Mouse (Mus musculus) skeletal muscle tissue, adult 2 months (tissue): ENCODE results near the gene Sco2.

Source experiments
- DNase-seq: peaks from one replicate; pipeline ENCODE4 v3.0.0-alpha.2; 2012; ENCODE audit warnings: low read depth, low spot score

The Sco2 gene

DNA sequence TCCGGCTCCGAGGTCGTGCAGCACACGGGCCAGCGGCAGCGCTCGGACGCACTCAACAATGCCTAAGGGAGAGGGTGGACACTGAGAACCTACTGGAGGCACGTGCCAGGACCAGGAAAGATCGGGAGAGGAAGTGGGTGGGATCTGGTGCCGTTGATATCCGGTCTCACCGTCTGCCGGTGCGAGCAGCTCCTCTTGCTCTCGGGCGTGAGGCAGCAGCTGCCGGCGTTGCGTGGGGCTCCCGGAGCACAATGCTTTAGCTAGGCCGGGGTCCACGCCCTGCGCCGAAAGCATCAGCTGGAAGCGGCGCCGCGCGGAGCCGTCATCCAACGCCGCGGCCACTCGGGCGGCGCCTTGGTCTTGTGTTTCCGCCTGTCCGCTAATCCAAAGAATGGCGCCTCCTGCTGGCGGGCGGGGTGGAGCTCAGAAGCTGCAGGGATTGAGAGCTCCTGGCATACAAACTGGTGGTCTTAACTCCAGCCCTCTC lies at the start of gene Sco2:
TSS of gene Sco2 (minus strand) at position 85 of the 487 bp plus-strand sequence.
- DNase-seq, result peak; percentile 80

DNA sequence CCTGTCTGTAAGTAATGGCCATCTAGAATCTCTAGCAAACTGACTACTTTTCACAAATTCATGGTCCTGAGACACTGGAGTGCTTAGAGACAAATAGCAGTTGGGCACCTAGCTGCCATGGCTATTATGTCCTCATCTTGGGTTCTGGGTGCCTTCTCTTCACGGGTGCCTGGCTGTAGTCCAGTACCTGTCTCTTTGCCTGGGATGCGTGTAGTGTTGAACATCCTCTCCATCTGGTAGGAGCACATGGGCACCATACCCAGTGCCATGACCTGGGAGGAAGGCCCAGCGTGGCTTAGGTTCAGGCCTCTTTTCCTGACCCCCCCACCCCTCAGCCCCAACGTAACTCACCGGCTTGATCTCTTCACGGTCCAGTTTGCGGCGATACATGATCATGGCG lies 48.3 kb upstream of the Sco2 start:
- no peak for DNase-seq

DNA sequence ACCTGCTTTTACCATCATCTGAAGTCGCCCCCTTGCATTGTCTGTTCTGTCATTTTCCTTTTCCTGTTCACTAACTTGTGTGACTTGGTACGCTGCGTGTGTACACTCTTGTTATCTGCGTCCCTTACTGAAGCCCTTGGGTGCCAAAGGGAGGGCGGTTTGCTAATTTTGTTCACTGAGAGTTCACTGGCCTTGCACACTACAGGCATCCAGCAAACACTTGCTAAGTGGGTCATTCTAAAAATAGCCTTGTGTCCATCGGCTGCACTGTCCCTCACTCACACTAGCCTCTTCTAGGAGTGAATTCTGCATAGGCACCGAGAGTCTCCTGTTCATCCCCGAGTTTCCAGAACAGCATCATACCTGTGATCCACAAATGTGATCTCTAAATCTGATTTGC lies 41.6 kb upstream of the Sco2 start:
- DNase-seq, result peak; percentile 55

DNA sequence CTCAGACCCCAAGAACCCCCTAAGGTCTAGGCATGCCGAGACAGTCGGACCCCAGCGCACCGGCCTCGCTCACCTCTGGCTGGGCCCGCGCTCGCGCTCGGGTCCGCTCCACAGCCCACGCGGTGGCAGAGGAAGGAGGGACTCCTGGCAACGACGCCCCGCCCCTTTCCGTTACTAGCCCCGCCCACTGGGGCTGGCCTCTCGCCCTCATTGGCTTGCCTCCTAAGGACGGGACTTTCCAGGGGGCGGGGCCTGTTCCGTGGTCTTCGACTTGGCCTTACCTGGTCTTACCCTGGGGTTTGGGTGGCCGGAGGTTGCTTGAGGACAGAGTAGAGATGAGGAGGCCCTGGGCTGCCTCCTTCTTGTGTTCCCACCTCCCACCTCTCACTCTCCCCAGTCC lies 36.5 kb upstream of the Sco2 start, which contains the start of gene Syce3:
TSS of gene Syce3 (minus strand) at position 386 of the 400 bp plus-strand sequence.
- DNase-seq, result no peak

DNA sequence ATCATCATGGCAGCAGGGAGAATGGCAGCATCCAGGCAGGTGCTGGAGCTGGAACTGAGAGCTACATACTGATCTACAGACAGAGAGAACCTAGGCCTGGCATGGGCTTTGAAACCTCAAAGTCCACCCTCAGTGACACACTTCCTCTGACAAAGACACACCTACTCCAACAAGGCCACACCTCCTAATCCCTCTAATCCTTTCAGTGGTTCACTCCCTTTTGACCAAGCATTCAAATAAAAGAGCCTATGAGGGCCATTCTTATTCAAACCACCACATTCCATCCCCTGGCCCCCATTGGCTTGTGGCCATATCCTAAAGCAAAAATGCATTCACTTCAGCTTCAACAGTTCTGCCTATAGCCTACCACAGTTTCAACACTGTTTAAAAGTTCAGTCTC lies 33.0 kb upstream of the Sco2 start:
- no peak for DNase-seq

DNA sequence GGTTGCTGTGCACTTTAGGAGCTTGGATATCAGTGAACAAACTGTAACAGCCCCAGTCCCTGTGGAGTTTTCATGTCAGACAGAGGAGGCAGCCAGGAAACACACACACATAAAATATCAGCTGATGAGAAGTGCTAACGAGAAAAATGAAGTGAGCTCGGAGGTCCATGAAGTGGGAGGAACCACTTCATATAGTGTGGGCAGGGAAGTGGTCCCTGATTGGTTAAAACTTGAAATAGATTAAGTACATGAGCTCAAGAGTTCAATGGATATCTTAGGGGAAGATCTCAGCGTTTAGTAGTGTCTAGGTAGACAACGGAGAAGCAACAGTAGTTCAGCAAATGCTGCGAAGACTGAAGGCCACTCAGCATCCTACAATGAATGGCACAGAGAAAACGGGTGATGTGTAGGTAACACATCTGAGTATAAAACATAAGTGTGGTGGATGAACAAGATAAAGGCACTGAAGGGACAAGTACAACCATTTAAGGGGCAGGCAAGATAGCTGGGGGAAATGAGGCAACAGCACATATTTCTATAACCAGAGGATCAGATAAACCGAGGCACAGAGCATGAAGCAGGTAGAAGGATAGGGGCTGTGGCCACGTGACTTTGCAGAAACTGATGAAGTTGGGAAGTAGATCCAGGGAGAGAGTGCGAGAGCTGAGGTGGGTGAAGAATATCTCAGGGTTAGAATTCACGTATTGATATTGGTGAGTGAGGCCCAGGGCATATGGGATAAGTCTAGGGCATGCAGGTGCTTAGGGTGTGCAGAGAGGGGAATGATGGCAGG lies 31.4 kb upstream of the Sco2 start:
- DNase-seq, result no peak

DNA sequence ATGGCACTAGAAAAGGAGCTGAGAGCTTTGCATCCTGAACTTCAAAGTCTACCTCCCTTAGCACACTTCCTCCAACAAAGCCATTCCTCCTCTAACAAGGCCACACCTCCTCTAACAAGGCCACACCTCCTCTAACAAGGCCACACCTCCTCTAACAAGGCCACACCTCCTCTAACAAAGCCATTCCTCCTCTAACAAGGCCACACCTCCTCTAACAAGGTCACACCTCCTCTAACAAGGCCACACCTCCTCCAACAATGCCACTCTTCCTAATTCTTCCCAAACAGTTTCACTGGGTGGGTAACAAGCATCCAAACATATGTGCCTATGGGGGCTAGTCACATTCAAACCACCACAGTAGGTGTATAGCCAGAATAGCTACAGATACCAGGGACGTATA lies 28.8 kb upstream of the Sco2 start:
- DNase-seq, result no peak

DNA sequence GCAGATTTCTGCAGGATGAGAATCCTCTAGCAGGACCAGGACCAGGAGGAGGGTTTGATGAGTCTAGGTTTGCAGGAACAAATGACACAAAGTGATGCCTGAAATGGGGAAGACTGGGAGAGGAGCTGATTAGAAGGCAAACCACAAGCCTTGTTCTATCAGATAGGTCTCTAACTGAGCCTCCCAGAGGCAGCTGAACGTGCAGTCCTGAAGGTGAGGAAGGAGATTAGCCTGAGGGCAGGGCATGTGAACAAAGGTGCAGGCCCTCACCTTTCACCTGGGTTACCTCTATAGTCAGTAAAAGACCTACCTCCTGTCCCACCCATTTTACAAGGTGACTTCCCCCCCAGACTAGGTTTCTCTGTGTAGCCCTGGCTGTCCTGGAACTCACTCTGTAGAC lies 26.1 kb upstream of the Sco2 start:
- DNase-seq, result no peak

DNA sequence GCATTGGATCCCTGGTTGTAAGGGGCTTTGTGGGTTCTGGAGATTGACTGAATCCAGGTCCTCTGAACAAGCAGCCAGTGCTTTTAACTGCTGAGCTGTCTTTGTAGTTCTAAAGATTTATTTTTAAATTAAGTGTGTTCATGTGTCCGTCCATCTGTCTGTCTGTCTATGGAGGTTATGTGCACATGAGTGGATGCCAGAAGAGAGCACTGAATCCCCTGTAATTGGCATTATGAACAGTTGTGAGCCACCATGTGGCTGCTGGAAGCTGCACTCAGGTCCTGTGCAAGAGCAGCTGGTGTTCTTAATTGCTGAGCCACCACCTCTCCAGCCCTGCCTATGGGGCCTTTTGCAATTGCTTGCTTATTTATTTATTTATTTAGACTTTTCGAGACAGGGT lies 24.5 kb upstream of the Sco2 start:
- DNase-seq, result no peak

DNA sequence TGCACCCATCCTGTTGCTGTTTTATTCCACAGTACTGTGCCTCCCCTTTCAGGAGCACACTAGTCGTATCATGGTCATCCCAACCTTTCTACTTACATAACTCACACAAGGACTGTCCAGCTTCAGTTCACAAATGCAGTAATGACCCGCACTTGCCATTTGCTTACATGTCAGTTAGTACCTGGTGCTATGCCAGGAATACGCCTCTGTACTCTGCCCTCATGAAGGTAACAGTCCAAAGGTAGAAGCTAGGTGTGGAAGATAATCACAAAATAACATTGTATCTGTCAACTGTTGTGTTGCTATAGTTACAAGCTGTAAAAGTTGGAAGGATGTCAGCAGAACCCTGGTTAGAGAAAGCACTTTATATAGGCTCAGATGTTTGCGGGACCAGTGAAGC lies 23.2 kb upstream of the Sco2 start:
- DNase-seq, result no peak

DNA sequence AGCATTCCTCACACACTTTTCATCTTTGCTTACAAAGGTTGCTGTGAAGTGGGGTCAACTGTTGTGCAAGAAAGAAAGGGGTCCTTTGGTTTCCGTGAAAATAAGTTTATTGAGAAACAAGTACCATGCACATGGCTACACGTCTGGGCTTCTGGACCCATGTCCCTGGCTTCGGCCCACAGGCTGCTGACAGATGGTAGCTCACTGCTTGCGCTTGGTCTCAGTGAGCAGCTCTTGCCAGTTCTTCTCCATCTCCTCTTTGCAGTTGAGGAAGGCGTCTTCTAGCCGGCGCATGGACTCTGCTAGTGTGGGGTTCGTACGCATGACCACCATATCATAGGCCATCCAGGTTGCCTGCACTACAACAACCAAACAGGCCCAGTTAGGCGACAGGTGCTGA lies 16.4 kb upstream of the Sco2 start:
- DNase-seq, result no peak

DNA sequence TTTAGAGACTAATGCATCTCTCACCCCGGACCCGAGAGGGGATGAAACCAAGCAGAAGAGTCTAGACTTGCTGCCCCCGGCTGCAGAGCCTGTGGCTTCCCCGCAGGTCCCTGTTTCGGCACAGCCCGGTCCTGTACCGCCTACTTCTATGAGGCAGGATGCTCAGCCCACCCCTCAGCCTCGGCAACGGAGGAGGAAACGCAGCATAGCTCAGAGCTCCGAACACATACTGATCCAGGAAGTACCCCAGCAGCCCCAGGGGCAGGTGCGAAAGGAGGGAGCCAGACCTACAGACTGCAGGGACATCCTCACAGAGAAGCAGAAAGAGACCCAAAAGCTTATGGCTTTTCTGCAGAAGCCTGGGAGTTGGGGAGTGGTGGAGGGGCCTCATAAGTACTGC lies 13.5 kb upstream of the Sco2 start:
- no peak for DNase-seq

DNA sequence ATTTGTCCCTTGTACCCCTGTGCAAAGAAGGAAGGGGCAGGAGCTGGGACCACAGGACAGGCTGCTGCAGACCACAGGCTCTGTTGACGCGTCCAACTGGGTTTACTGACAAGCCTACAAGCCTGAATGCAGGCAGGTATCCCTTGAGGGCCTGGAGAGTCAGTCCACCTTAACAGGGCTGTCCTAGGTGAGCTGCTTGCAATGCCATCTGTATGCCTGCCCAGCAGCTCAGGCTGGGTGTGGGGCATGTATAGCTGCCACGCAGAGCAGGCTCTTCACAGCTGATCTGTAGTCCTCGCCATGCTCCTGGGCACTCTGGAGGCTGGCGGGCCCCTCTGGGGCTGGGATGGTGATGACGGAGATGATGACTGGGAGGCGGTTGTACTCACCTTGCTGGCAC lies 11.0 kb upstream of the Sco2 start, which contains the start of gene Klhdc7b:
TSS of gene Klhdc7b (plus strand) at position 301 of the 400 bp plus-strand sequence.
- no peak for DNase-seq

DNA sequence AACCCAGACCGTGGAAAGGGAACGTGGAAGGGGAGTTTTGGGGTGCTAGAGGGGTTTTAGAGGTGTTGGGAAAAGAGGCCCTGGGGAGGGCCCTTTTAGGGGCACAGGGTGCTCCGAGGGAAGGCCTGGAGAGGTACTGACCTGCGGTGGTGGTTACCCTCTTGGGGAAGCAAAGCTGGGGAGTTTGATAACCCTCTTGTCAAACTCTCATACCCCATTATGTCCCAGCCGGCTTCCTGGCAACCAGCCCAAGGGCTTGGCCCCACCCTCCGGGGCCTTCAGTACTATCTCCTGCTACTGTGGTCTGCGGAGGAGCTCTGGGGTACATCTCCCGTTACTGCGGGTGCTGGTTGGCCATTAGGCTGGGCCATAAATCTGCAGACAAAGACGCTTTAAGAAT lies 5.8 kb upstream of the Sco2 start:
- DNase-seq, result no peak

DNA sequence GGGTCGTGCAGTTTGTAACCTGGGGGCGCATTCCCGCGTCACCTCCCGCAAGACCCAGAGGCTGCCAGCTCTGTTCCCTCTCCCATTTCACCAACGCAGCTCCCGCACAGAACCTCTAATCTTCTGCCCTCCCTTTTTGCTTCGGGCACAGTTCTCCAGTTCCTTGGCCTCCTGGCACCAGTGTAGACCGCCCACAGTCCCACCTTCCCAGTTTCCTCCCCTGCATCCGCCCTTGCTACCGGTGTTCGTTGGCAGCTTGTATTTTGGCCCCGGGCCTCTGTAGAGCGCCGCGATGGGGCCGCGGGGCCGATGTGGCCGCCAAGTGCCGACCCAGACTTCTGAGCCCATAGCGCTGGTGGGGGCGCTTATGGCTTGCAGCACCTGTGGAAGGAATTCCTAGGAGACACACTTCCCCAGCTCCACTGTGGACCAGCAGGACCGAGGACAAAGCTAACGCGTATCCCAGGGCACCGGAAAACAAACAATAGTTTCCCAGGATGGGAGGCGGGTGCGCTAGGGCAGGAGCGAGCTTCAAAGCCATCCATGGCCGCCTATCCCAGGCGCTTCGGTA lies 5.3 kb upstream of the Sco2 start, which contains the start of gene Odf3b:
TSS of gene Odf3b (minus strand) at position 452 of the 571 bp plus-strand sequence.
- DNase-seq, result no peak

DNA sequence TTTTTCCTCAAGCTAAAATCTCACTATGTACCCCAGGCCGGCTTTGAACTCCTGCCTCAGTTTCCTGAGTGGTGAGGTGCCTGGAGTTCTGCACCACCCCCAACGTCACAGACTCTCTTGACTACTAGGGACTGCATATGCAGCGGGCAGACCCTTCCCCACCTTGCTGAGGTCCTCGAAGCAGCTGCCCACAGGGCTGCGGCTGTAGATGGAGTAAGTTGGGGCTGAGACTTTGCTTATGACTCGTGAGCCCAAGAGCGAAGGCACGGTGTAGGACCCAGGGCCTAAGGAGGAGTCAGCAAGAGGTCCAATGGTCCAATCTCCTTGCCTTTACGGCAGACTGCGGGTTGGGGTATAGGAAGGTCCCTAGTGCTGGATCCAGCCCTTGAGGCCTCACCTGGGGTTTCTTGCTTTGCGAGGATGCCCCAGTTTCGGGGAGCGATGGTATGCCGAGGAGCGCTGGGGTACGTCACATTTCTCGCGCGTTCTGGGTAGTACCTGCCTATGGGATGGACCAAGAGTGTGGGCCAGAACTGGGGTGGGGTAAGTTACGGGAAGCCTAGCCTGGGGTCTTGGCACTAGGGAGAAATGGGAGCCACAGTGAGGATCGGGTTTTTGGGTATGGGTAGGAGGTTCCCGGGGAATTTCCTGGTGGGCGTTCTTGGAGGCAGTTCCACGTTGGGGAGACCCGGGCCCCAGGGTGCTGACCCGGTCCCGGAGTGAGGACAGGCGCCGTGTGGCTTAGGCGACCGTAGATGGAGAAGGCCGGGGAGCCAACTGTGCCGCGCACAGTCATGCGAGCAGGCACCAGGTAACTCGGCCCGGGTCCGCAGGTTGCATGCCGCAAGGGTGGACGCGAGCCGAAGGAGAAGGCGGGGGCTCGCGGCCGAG lies 4.5 kb upstream of the Sco2 start:
- DNase-seq, result no peak

DNA sequence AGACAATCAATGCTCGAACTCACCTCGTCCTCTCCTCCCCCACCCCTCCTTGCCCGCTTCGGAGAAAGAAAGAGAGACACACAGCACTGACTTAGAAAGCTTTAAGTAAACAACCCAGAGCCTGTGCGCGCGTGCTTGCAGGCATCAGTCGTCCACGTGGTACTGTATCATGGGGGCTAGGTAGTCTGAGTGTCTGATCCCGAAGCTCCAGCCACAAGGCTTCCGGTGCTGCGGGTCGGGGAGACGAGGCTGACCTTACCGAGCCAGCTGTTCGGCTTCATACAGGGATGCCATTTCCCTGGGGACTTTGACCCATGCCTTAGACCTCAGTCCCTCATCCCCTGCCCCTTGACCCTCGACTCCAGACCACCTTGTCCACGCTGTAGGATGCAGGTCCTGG lies 3.7 kb upstream of the Sco2 start:
- DNase-seq, result no peak

DNA sequence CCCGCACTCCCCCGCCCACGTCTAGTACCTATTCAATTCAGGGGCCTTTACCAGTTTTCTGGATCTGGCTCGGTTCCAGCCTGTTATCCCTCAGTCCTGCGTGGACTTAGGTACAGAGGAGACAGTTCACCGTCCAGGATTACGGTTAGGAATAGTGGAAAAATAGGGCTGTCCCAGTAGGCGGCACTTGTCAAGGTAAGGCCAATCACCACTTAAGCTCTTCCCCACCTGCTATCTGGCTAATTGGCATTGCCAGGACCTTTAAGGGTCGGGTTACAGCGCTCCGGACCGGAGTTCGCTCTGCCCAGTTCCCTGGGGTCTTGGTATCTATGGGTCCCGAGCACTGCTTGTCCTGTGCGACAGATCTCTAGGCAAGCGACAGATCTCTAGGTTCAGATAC lies 3.3 kb upstream of the Sco2 start, which contains the start of gene Tymp:
TSS of gene Tymp (minus strand) at position 83 of the 400 bp plus-strand sequence.
- DNase-seq, result no peak

DNA sequence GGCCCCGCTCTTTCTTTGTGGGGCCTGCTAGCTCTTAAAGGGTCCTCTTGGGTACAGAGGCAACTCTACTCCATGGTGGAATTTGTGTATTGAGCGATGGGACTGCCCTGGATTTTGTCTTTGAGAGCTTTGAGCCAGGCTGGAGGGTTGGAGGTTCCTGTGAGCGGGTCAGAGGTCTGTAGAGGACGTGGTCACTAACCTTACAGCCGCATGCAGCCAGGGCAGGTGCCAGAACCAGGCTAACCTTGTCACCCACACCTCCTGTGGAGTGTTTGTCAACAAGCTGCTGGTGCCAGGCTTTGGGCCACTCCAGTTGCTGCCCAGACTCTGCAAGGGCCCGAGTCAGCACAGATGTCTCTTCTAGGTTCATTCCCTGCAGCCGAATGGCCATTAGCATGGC lies 2.4 kb upstream of the Sco2 start:
- no peak for DNase-seq

DNA sequence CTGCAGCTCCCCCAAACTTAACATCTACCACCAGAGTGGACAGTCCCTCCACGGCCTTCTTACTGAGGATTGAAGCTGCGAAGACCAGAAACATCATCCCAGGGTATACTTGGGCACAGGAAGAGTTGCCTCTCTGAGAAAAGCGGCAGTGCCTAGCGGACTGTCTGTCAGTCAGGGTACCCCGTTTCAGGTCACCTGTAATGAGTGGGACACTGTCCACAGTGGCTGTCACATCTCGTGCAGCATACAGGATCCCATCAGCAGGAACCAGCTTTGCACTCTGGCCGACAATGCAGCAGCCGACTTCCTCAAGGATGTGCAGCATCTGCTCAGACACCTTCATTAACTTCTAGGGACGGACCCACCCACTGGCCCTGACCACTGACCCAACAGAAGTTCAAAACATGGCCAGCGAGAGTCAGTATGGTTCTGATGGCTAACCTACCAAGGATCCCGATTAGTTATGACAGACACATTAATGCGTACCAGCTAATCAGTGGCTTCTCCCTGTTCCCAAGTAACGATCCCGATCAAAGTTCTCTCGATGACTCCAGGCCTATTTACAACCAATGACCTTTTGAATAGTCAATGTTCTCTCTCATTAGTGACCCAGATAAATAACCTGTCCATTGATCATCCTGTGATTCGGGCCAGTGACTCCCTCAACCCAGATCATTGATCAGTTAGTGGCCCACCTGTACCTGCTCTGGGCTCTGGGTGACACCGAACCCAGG lies 1.3 kb upstream of the Sco2 start:
- DNase-seq, result no peak

DNA sequence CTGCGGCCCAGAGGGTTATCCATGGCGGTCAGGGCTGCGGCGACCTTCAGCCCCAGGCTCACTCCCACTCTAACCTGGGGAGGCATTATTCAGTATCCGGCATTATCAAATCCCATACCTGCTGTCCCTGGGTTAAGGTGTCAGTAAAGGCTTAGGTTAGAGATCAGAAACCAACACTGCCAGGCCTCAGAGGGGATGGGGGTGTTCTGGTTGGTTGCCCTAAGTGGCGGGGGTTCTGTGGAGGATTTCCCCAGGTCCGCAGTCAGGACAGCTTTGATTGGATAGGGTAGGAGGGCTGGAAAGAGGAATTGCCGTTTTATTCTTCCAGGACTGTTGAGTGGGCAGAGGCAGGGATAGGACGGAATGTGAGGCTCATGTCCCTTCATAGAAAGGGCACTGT lies 694 bp upstream of the Sco2 start:
- DNase-seq, result no peak
